Mouse (Mus musculus): ENCODE measurements around the gene Dock6.

- no peak for TF ChIP-seq CTCF (IDR thresholded peaks at IDR 0.05; ENCODE audit: extremely low read depth, insufficient read depth, low read length)
- no peak for TF ChIP-seq POLR2A (IDR thresholded peaks at IDR 0.05; ENCODE audit: extremely low read depth, insufficient read depth, low read length)
These were observed 67.7 kb downstream of the Dock6 start for GRCm38 (mm10) chr9:21784517-21785307.
